Mouse (Mus musculus) sigmoid colon, adult 10 weeks (tissue): ENCODE results near the gene Agpat4. TPM values are rescaled to one million over a fixed set of nuclear protein-coding genes. Genes with fewer than 3 reads are reported as not detected.

Experiments used
- polyA plus RNA-seq: library from polyadenylated mRNA; stranded (reverse); fragments of 350-450 nt; fragmentation: Illumina TruSeq; extraction: RNeasy Lipid Tissue Mini Kit (QIAGEN cat#74804); gene quantifications from one replicate; pipeline ENCODE4 v1.2.3, GENCODE M21; 2014; ENCODE audit warnings: low read depth, low replicate concordance

Gene Agpat4
- polyA plus RNA-seq = 16.1 TPM

DNA sequence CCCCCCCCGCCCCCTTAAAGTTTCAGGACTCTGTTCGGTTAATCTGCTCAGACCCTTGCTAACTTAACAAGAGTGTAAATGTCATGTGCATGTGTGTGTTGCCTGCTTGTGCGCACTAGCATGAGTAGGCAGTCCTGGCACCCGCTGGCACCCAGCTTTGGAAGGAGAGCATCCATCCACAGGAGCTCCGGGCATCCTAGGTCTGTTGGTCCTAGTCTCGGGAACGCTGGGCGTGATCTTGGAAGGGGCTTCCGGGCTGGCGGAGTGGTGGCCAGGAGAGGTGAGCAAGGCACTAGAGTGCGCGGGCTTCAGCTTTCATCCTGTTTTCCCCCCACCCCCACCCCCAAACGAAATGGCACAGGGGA lies at the start of gene Agpat4:
TSS of gene Agpat4 (plus strand) at position 144 of the 365 bp plus-strand sequence.

Other genes with a start within 250 kb of the Agpat4 start
- gene Map3k4, start 200.1 kb downstream of the Agpat4 start, polyA plus RNA-seq = 6.1 TPM